Mouse (Mus musculus): ENCODE results near the gene Cpsf4l.

- no peak for TF ChIP-seq GATA1 (IDR thresholded peaks at IDR 0.05; ENCODE audit: low read length)
- TF ChIP-seq TAL1 (IDR thresholded peaks at IDR 0.05; ENCODE audit: low read length) = no peak
Observed at GRCm38 (mm10) chr11:113667122-113667521, 42.7 kb downstream of the Cpsf4l start.

Data from erythroblast, embryonic 14.5 days (primary cell).